Mouse (Mus musculus): ENCODE measurements at regions not wholly inside any gene's neighbourhood (a gene's known extent, or its start where the extent isn't known, plus 50 kb on each side); places are given as distances from the start of the nearest gene placed in this dataset.
"Not testable (repeated sequence)": the region's sequence is repeated elsewhere in the genome, so short reads cannot be mapped to it uniquely, and the experiment has no call there.

GRCm38 (mm10) chr4:35347609-35348008 is 121.6 kb upstream of the C9orf72 start:
- no peak for DNase-seq (ENCODE audit: low read depth, low spot score)

GRCm38 (mm10) chr4:35343751-35344150 is 117.8 kb upstream of the C9orf72 start:
- DNase-seq (ENCODE audit: low read depth, low spot score), result no peak

GRCm38 (mm10) chr4:35331161-35331560 is 105.2 kb upstream of the C9orf72 start:
- no peak for DNase-seq (ENCODE audit: low read depth, low spot score)

- no peak for DNase-seq (ENCODE audit: low read depth, low spot score)
Measured at GRCm38 (mm10) chr4:35325300-35325699, 99.3 kb upstream of the C9orf72 start.

- DNase-seq (ENCODE audit: low read depth, low spot score), result no peak
Measured at GRCm38 (mm10) chr4:35322432-35323173, 96.6 kb upstream of the C9orf72 start.

- DNase-seq (ENCODE audit: low read depth, low spot score), result peak; percentile 52
Measured at GRCm38 (mm10) chr4:35310396-35310977, 84.5 kb upstream of the C9orf72 start.

GRCm38 (mm10) chr4:35308221-35308620 is 82.2 kb upstream of the C9orf72 start:
- DNase-seq (ENCODE audit: low read depth, low spot score), result no peak

GRCm38 (mm10) chr4:35305210-35305609 is 79.2 kb upstream of the C9orf72 start:
- DNase-seq (ENCODE audit: low read depth, low spot score), result no peak

GRCm38 (mm10) chr4:35300848-35301247 is 74.9 kb upstream of the C9orf72 start:
- DNase-seq (ENCODE audit: low read depth, low spot score), result no peak

- not testable (repeated sequence) for DNase-seq (ENCODE audit: low read depth, low spot score)
Measured at GRCm38 (mm10) chr4:35300374-35300773, 74.4 kb upstream of the C9orf72 start.

- no peak for DNase-seq (ENCODE audit: low read depth, low spot score)
Measured at GRCm38 (mm10) chr4:35284611-35285010, 58.6 kb upstream of the C9orf72 start.

All from forelimb bud, embryonic 11.5 days (tissue).